Mouse (Mus musculus) midbrain, embryonic 14.5 days (tissue): ENCODE measurements around the gene Zscan5b. TPM values are rescaled to one million over a fixed set of nuclear protein-coding genes. Genes with fewer than 3 reads are reported as not detected.
"Not testable (repeated sequence)": the region's sequence is repeated elsewhere in the genome, so short reads cannot be mapped to it uniquely, and the experiment has no call there.

Experiments
- ATAC-seq: fragments of 200-750 bp; cut with Nextera tagmentation; 2 replicates; pipeline ENCODE4 v1.8.0; 2017; ENCODE audit warnings: moderate number of reproducible peaks, moderate library complexity; ENCODE audit not compliant: low FRiP score, low TSS enrichment
- DNase-seq: peaks from one replicate; pipeline ENCODE4 v3.0.0-alpha.2; 2015
- H3K27ac ChIP-seq: fragments of 300-500 bp; sonication (generic); replicated peaks from 2 replicates; pipeline ENCODE4 v1.5.1; 2014; ENCODE audit warnings: mild to moderate bottlenecking, low read depth, low read length, moderate library complexity
- H3K27me3 ChIP-seq: fragments of 300-500 bp; sonication (generic); 2 replicates; pipeline ENCODE4 v1.6.1; 2014; ENCODE audit warnings: low read length, control low read depth, mixed read lengths; ENCODE audit not compliant: control insufficient read depth, insufficient read depth
- H3K36me3 ChIP-seq: fragments of 300-500 bp; sonication (generic); 2 replicates; pipeline ENCODE4 v1.6.1; 2014; ENCODE audit warnings: low read length, control low read depth; ENCODE audit not compliant: control insufficient read depth, insufficient read depth
- H3K4me1 ChIP-seq: fragments of 300-500 bp; sonication (generic); 2 replicates; pipeline ENCODE4 v1.6.1; 2014; ENCODE audit warnings: mild to moderate bottlenecking, antibody characterized with exemption, low read length, control low read depth; ENCODE audit not compliant: control insufficient read depth, insufficient read depth
- H3K4me2 ChIP-seq: fragments of 300-500 bp; sonication (generic); 2 replicates; pipeline ENCODE4 v1.6.1; 2014; ENCODE audit warnings: mild to moderate bottlenecking, low read length, moderate library complexity
- H3K4me3 ChIP-seq: fragments of 300-500 bp; sonication (generic); replicated peaks from 2 replicates; pipeline ENCODE4 v1.5.1; 2014; ENCODE audit warnings: low read depth, low read length
- H3K9ac ChIP-seq: fragments of 300-500 bp; sonication (generic); replicated peaks from 2 replicates; pipeline ENCODE4 v1.6.1; 2014; ENCODE audit warnings: mild to moderate bottlenecking, low read length, moderate library complexity
- H3K9me3 ChIP-seq: fragments of 300-500 bp; sonication (generic); 2 replicates; pipeline ENCODE4 v1.6.1; 2016; ENCODE audit warnings: low read length, control low read depth, mixed read lengths; ENCODE audit not compliant: control insufficient read depth
- WGBS: fragments of 180-500 bp; shearing (Covaris S2); extraction: QIAGEN DNeasy Blood & Tissue Kit; methylation state at CpG from one replicate; pipeline ENCODE4 v1.1.7; 2014; 5-methylcytosine and 5-hydroxymethylcytosine counted together
- polyA plus RNA-seq: library from polyadenylated mRNA; unstranded; fragments of >200 nt; fragmentation: Nextera tagmentation; extraction: Ambion mirVana; gene quantifications from 2 replicates; pipeline ENCODE4 v1.2.1, GENCODE M21; 2014

Zscan5b gene
- polyA plus RNA-seq, 1 experiment from 2014 or later: not detected

GRCm38 (mm10) chr7:6214691-6215090, 7.4 kb upstream of the Zscan5b start:
- not testable (repeated sequence) for H3K27ac ChIP-seq, H3K4me1 ChIP-seq, ATAC-seq, H3K9ac ChIP-seq, H3K27me3 ChIP-seq, H3K36me3 ChIP-seq, H3K4me3 ChIP-seq, H3K4me2 ChIP-seq, H3K9me3 ChIP-seq, DNase-seq
- 76% methylated on average over 3 of the region's 4 CpGs for WGBS

DNA sequence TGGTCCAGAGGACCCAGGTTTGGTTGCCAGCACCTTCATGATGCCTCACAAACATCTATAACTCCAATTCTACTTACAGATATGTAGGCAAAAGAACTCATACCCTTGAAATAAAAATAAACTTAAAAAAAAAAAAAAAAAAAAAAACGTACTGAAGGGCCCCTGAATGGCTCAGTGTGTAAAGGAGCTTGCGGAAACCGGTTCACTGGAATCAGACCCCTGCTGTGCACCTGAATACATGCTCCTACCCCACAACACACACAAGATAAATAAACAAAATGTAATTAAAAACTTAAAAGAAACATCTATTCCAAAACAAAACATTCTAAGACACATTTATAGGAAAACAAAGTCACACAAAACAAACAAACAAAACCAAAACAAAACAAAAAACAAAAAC, 1.9 kb upstream of the Zscan5b start:
- no peaks in the 10 kb centered on the region for H3K27me3 ChIP-seq
- no peak for ATAC-seq
- WGBS: 62% methylated on average over 3 of the region's 3 CpGs
- DNase-seq: no peak
- H3K9me3 ChIP-seq: no peaks in the 10 kb centered on the region
- no peak overlapping the region for H3K4me3 ChIP-seq
- no peaks in the 10 kb centered on the region for H3K4me1 ChIP-seq
- H3K27ac ChIP-seq: no peak overlapping the region
- no peak overlapping the region for H3K9ac ChIP-seq
- no peak overlapping the region for H3K4me2 ChIP-seq
- no peaks in the 10 kb centered on the region for H3K36me3 ChIP-seq

DNA sequence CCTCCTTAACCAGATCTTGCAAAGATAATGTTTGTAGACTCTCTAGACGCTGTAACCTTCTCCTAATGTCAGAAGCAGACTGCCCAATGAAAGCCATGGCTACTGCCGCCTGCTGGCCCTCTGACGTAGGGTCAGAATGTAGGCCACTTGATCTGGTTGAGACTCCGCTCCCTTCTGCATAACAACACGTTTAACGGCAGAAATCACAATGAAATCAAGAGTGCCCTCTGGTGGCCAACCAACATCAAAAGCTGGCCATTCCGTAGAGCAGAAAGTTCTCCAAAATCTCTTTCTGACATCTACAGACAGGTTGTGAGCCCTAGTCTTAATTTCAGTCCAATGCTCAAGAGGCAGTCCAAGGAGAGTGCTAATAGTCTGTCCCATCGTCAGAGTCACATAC, 6.4 kb downstream of the Zscan5b start:
- WGBS: 59% methylated on average over 8 of the region's 8 CpGs

DNA sequence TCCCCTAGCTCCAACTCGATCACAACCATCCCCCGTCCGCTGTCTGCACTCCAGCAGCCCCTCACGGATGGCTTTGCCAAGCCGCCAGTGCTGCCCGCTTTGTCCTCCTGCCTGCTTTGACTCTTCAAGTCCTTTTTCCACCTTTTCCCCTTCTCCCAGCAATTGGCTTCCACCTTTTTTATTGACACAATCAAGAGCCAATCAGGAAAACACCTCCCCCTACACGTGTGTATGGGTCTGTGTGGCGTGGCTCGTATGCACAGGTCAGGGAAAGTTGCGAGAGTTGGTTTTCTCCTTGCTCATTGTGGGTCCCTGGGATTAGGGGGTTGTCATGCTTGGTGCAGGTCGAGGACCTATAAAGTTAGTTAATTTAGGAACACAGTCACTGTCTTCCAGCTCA, 17.7 kb downstream of the Zscan5b start:
- DNase-seq (no peak), ATAC-seq (no peak)
- Histone ChIP-seq H3K27me3 (no peaks in the 10 kb centered on the region), H3K9ac (no peak overlapping the region), H3K4me1 (no peaks in the 10 kb centered on the region), H3K4me3 (no peak overlapping the region), H3K4me2 (no peak overlapping the region), H3K36me3 (no peaks in the 10 kb centered on the region), H3K27ac (no peak overlapping the region), H3K9me3 (peaks cover 1% of the 10 kb centered on the region; the same call in 1 of the 2 replicates)
- 51% methylated on average over 11 of the region's 11 CpGs for WGBS

More for the DNA sequence above, 6.4 kb downstream of the Zscan5b start:
- H3K4me1 ChIP-seq, H3K27me3 ChIP-seq, ATAC-seq, H3K9me3 ChIP-seq, H3K9ac ChIP-seq, H3K4me2 ChIP-seq, H3K4me3 ChIP-seq, H3K27ac ChIP-seq, H3K36me3 ChIP-seq: not testable (repeated sequence)
- DNase-seq: peak; percentile 3

GRCm38 (mm10) chr7:6240841-6241425, 18.9 kb downstream of the Zscan5b start:
- not testable (repeated sequence) for H3K4me3 ChIP-seq, ATAC-seq, H3K9ac ChIP-seq, H3K4me1 ChIP-seq, H3K27ac ChIP-seq, H3K27me3 ChIP-seq, H3K36me3 ChIP-seq, H3K9me3 ChIP-seq, H3K4me2 ChIP-seq
- 28% methylated on average over 1 of the region's 1 CpGs for WGBS
- peak; percentile 57 for DNase-seq

DNA sequence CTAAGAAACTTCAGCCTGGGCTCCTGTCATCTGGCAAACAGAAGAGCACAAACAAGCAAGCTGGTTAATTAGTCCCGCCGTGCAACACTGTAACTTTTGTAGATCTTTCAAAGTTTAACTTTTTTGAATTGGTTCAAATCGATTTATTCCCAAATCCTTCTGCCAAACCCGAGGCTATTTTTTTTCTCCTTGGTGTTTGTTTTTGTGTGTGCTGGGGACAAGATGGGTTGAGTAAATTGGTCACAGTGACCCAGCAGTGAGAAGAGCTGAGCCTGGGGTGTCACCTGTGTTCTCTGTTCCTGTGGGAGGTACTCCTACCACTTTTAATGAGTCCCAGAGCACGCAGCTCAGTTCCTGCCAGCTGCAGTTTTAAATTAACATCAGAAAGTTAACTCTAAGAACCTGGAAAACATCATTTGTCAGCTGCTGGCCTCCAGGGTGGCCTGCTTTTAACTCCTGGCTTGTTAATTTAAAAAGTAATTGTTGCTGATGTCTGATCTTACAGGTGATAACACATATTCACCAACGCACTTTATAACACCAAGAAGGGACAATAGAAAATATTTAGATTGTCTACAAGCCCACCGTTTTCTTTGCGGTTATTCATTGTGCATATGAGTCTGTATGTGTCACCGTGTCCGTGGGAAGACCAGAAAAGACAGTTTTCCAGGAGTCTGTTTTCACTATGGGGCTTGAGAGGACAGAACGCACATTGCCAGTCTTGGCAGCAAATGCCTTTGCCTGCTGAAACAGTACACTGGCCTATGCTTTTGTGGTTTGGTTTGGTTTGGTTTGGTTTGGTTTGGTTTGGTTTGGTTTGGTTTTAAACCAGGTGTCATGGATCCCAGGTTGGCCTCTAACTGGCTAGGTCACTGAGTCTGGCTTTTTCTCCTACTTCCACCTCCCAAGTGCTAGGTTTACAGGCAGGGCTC, 22.5 kb downstream of the Zscan5b start:
- Histone ChIP-seq H3K9ac (no peak overlapping the region), H3K4me2 (no peak overlapping the region), H3K4me1 (no peaks in the 10 kb centered on the region), H3K27ac (no peak overlapping the region), H3K27me3 (no peaks in the 10 kb centered on the region), H3K4me3 (no peak overlapping the region), H3K9me3 (no peaks in the 10 kb centered on the region), H3K36me3 (no peaks in the 10 kb centered on the region)
- ATAC-seq (no peak), DNase-seq (no peak)
- WGBS: 62% methylated on average over 11 of the region's 11 CpGs

GRCm38 (mm10) chr7:6252410-6252809, 30.3 kb downstream of the Zscan5b start, which contains the start of gene Epp13:
Gene Epp13 (plus strand): TSS chr7:6252710.
- DNase-seq (no peak), ATAC-seq (no peak)
- Histone ChIP-seq H3K4me3 (no peak within 1 kb of the TSS), H3K36me3 (no peaks in the 10 kb centered on the region), H3K9ac (no peak within 1 kb of the TSS), H3K4me1 (no peaks in the 10 kb centered on the region), H3K27ac (no peak within 1 kb of the TSS), H3K27me3 (no peaks in the 10 kb centered on the region), H3K9me3 (no peaks in the 10 kb centered on the region), H3K4me2 (no peak within 1 kb of the TSS)
- WGBS: 81% methylated on average over 6 of the region's 6 CpGs

GRCm38 (mm10) chr7:6254451-6254850, 32.4 kb downstream of the Zscan5b start:
- Histone ChIP-seq H3K36me3 (no peaks in the 10 kb centered on the region), H3K27ac (no peak overlapping the region), H3K9ac (no peak overlapping the region), H3K9me3 (no peaks in the 10 kb centered on the region), H3K4me1 (no peaks in the 10 kb centered on the region), H3K27me3 (no peaks in the 10 kb centered on the region), H3K4me3 (no peak overlapping the region), H3K4me2 (no peak overlapping the region)
- no peak for ATAC-seq
- no peak for DNase-seq
- 94% methylated on average over 5 of the region's 5 CpGs for WGBS

DNA sequence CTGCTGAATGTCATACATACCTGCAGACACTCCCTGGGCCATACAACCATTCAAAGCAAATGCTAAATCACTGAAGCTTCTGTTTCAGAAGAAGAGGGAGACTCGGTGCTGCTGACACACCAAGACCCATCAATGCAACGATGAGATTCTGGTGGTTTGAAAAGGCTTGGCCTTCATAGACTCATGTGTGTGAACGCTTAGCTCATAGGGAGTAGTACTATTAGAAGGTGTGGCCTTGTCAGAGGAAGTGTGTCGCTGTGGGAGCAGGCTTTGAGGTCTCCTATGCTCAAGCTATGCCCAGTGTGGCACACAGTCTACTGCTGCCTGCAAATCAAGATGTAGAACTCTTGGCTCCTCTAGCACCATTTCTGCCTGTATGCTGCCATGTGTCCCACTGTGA, 35.3 kb downstream of the Zscan5b start:
- Histone ChIP-seq H3K36me3 (no peaks in the 10 kb centered on the region), H3K4me3 (no peak overlapping the region), H3K4me1 (no peaks in the 10 kb centered on the region), H3K27me3 (no peaks in the 10 kb centered on the region), H3K27ac (no peak overlapping the region), H3K4me2 (no peak overlapping the region), H3K9ac (no peak overlapping the region), H3K9me3 (no peaks in the 10 kb centered on the region)
- DNase-seq (no peak), ATAC-seq (no peak)
- WGBS: 80% methylated on average over 4 of the region's 4 CpGs
